Mouse (Mus musculus): ENCODE results near the gene Lin28b.

- TF ChIP-seq POLR2A (IDR thresholded peaks at IDR 0.05; ENCODE audit: insufficient read depth, low read depth, low read length) (no peak), CTCF (IDR thresholded peaks at IDR 0.05) (no peak), EP300 (IDR thresholded peaks at IDR 0.05; ENCODE audit: insufficient read depth, low read depth, low read length) (no peak)
Measured at GRCm38 (mm10) chr10:45471321-45471720, 14.9 kb downstream of the Lin28b start.

Data from heart, adult 2 months (tissue).